Mouse (Mus musculus): Measurements from ENCODE around the gene Foxe3. TPM values are rescaled to one million over a fixed set of nuclear protein-coding genes. Genes with fewer than 3 reads are reported as not detected.
A peak's percentile ranks its signal among the peaks of the same experiment; 100 is the strongest.

The Foxe3 gene
- not detected for total RNA-seq (2021)
- long read RNA-seq, experiment 1, result 0 reads
- long read RNA-seq, experiment 2, partial matches to known transcripts, result 0 of 1 reads
- long read RNA-seq, experiment 2, other reads (novel, unspliced or antisense), result 0 of 1 reads

- DNase-seq, result no peak
Observed at GRCm38 (mm10) chr4:114925917-114926312, at the start of gene Foxe3. Foxe3 (minus strand) TSS chr4:114926013.

GRCm38 (mm10) chr4:114973229-114973740 is 47.5 kb upstream of the Foxe3 start:
- no peak for DNase-seq

- DNase-seq, result peak; percentile 10 to 16
Observed at GRCm38 (mm10) chr4:114970736-114971135, 44.9 kb upstream of the Foxe3 start.

- peak in 1 of 2 experiments; percentile 16 for DNase-seq
Observed at GRCm38 (mm10) chr4:114960881-114961280, 35.1 kb upstream of the Foxe3 start.

GRCm38 (mm10) chr4:114959533-114959932 is 33.7 kb upstream of the Foxe3 start:
- no peak for DNase-seq

GRCm38 (mm10) chr4:114958786-114959185 is 33.0 kb upstream of the Foxe3 start:
- DNase-seq, result peak in 1 of 2 experiments; percentile 20

- no peak for DNase-seq
Observed at GRCm38 (mm10) chr4:114958231-114958630, 32.4 kb upstream of the Foxe3 start.

GRCm38 (mm10) chr4:114957403-114957802 is 31.6 kb upstream of the Foxe3 start:
- DNase-seq, result no peak

- DNase-seq, result no peak
Observed at GRCm38 (mm10) chr4:114953172-114953571, 27.4 kb upstream of the Foxe3 start.

- DNase-seq, result no peak
Observed at GRCm38 (mm10) chr4:114947852-114948481, 22.2 kb upstream of the Foxe3 start.

GRCm38 (mm10) chr4:114947395-114947794 is 21.6 kb upstream of the Foxe3 start:
- peak; percentile 84 to 90 for DNase-seq

GRCm38 (mm10) chr4:114946416-114946815 is 20.6 kb upstream of the Foxe3 start:
- DNase-seq, result no peak

- peak; percentile 25 to 46 for DNase-seq
Observed at GRCm38 (mm10) chr4:114945021-114945420, 19.2 kb upstream of the Foxe3 start.

- no peak for DNase-seq
Observed at GRCm38 (mm10) chr4:114942583-114942982, 16.8 kb upstream of the Foxe3 start.

- DNase-seq, result no peak
Observed at GRCm38 (mm10) chr4:114942112-114942511, 16.3 kb upstream of the Foxe3 start.

- no peak for DNase-seq
Observed at GRCm38 (mm10) chr4:114941311-114941710, 15.5 kb upstream of the Foxe3 start.

GRCm38 (mm10) chr4:114938248-114938647 is 12.4 kb upstream of the Foxe3 start:
- no peak for DNase-seq

- DNase-seq, result no peak
Observed at GRCm38 (mm10) chr4:114937459-114938047, 11.7 kb upstream of the Foxe3 start.

- peak; percentile 42 to 53 for DNase-seq
Observed at GRCm38 (mm10) chr4:114934188-114934587, 8.4 kb upstream of the Foxe3 start.

GRCm38 (mm10) chr4:114932747-114933146 is 6.9 kb upstream of the Foxe3 start:
- DNase-seq, result no peak

- DNase-seq, result no peak
Observed at GRCm38 (mm10) chr4:114929155-114929554, 3.3 kb upstream of the Foxe3 start.

GRCm38 (mm10) chr4:114924971-114925916 is 569 bp downstream of the Foxe3 start:
- peak; percentile 50 to 56 for DNase-seq
